In genomic region chr11:3983291-3983862, GRCm38 (mm10) we compare ENCODE assay signal across 8 mouse cellular contexts. TPM values are rescaled to one million over a fixed set of nuclear protein-coding genes. Genes with fewer than 3 reads are reported as not detected.
A peak's percentile ranks its signal among the peaks of the same experiment; 100 is the strongest.
DNase-seq lines count a peak whose midpoint lies in the region; ATAC-seq lines count a peak whose summit lies in the region.

TSS of gene Gal3st1 (plus strand) at chr11:3983636.

- peaks cover 18% of the 10 kb centered on the region for H3K27me3 ChIP-seq in heart, embryonic 16.5 days (ENCODE audit: control insufficient read depth, insufficient read depth, low read length)
- H3K27me3 ChIP-seq in forebrain, embryonic 14.5 days (replicated peaks; ENCODE audit: control insufficient read depth, insufficient read depth, low read length) = 0 out of 2 replicates have a peak, but pooled peaks cover 3% of the 10 kb centered on the region
- peaks cover 37% of the 10 kb centered on the region for H3K27me3 ChIP-seq in liver, embryonic 15.5 days
- H3K27me3 ChIP-seq in neural tube, embryonic 15.5 days (replicated peaks) = 0 out of 2 replicates have a peak, but pooled peaks cover 6% of the 10 kb centered on the region

- WGBS in heart, embryonic 16.5 days = 1% methylated on average over 25 of the region's 37 CpGs
- 0% methylated on average over 31 of the region's 37 CpGs for WGBS in forebrain, embryonic 14.5 days
- 2% methylated on average over 37 of the region's 37 CpGs for WGBS in liver, embryonic 15.5 days (ENCODE audit: insufficient replicate concordance)
- WGBS in neural tube, embryonic 15.5 days = under 1% methylated on average over 33 of the region's 37 CpGs

- H3K4me2 ChIP-seq in heart, embryonic 16.5 days (ENCODE audit: low read depth, low read length) = peak within 1 kb of the TSS; percentile 73
- peak within 1 kb of the TSS; percentile 60 for H3K4me2 ChIP-seq in forebrain, embryonic 14.5 days (ENCODE audit: low read length)
- H3K4me2 ChIP-seq in liver, embryonic 15.5 days = peak within 1 kb of the TSS; percentile 45
- peak within 1 kb of the TSS; percentile 78 for H3K4me2 ChIP-seq in neural tube, embryonic 15.5 days

- peak within 1 kb of the TSS; percentile 45 for H3K4me3 ChIP-seq in heart, embryonic 16.5 days (ENCODE audit: low read length)
- peak within 1 kb of the TSS; percentile 32 for H3K4me3 ChIP-seq in forebrain, embryonic 14.5 days (ENCODE audit: low read depth, low read length)
- H3K4me3 ChIP-seq in liver, embryonic 15.5 days (replicated peaks) = peak within 1 kb of the TSS; percentile 43
- peak within 1 kb of the TSS; percentile 46 for H3K4me3 ChIP-seq in neural tube, embryonic 15.5 days (replicated peaks)

- no peaks in the 10 kb centered on the region for H3K9me3 ChIP-seq in heart, embryonic 16.5 days (replicated peaks; ENCODE audit: control insufficient read depth, low read length)
- H3K9me3 ChIP-seq in forebrain, embryonic 14.5 days (replicated peaks; ENCODE audit: control insufficient read depth, low read length) = no peaks in the 10 kb centered on the region
- no peaks in the 10 kb centered on the region for H3K9me3 ChIP-seq in liver, embryonic 15.5 days (replicated peaks)
- no peaks in the 10 kb centered on the region for H3K9me3 ChIP-seq in neural tube, embryonic 15.5 days (replicated peaks)

- peaks cover 3% of the 10 kb centered on the region for H3K4me1 ChIP-seq in heart, embryonic 16.5 days (ENCODE audit: control insufficient read depth, insufficient read depth, low read length)
- no peaks in the 10 kb centered on the region; the same call in none of the 2 replicates for H3K4me1 ChIP-seq in forebrain, embryonic 14.5 days (ENCODE audit: control insufficient read depth, insufficient read depth, low read length)
- H3K4me1 ChIP-seq in liver, embryonic 15.5 days (replicated peaks) = 0 out of 2 replicates have a peak, but pooled peaks cover 5% of the 10 kb centered on the region
- H3K4me1 ChIP-seq in neural tube, embryonic 15.5 days = peaks cover 18% of the 10 kb centered on the region

- no peak within 1 kb of the TSS for H3K27ac ChIP-seq in heart, embryonic 16.5 days (ENCODE audit: low read length)
- no peak within 1 kb of the TSS for H3K27ac ChIP-seq in forebrain, embryonic 14.5 days (ENCODE audit: low read depth, low read length)
- H3K27ac ChIP-seq in liver, embryonic 15.5 days (replicated peaks) = no peak within 1 kb of the TSS
- H3K27ac ChIP-seq in neural tube, embryonic 15.5 days (replicated peaks) = peak within 1 kb of the TSS; percentile 51

- H3K36me3 ChIP-seq in heart, embryonic 16.5 days (ENCODE audit: control insufficient read depth, insufficient read depth) = peaks cover 15% of the 10 kb centered on the region
- H3K36me3 ChIP-seq in forebrain, embryonic 14.5 days (ENCODE audit: control insufficient read depth, insufficient read depth, low read length) = peaks cover 32% of the 10 kb centered on the region
- peaks cover 25% of the 10 kb centered on the region for H3K36me3 ChIP-seq in liver, embryonic 15.5 days (replicated peaks)
- H3K36me3 ChIP-seq in neural tube, embryonic 15.5 days = peaks cover 24% of the 10 kb centered on the region

- H3K9ac ChIP-seq in heart, embryonic 16.5 days (ENCODE audit: low read length) = peak within 1 kb of the TSS; percentile 35; the same call in 1 of the 2 replicates
- peak within 1 kb of the TSS; percentile 56 for H3K9ac ChIP-seq in forebrain, embryonic 14.5 days (ENCODE audit: low read length)
- no peak within 1 kb of the TSS for H3K9ac ChIP-seq in liver, embryonic 15.5 days
- peak within 1 kb of the TSS; percentile 51 for H3K9ac ChIP-seq in neural tube, embryonic 15.5 days (replicated peaks)

- intact Hi-C loops in gastrocnemius, postnatal 14 days (cut with DNase I; ENCODE audit: low total_unique reads) = no loop called here

- no peak for ATAC-seq in heart, embryonic 16.5 days (replicated peaks; ENCODE audit: extremely low read depth, insufficient read depth, low FRiP score)
- ATAC-seq in forebrain, embryonic 14.5 days = peak; percentile 55
- ATAC-seq in liver, embryonic 15.5 days (ENCODE audit: insufficient read depth) = peak; percentile 58
- peak; percentile 80 for ATAC-seq in neural tube, embryonic 15.5 days (ENCODE audit: low FRiP score)

- no peak for DNase-seq in heart, adult 11 months
- DNase-seq in forebrain, embryonic 14.5 days (ENCODE audit: low spot score) = peak; percentile 23
- DNase-seq in kidney, postnatal 36 days = peak; percentile 73 to 80
- no peak for DNase-seq in gastrocnemius, postnatal 14 days
- DNase-seq in adrenal gland, postnatal 10 days = no peak

RNA-seq across cellular contexts. Expression of gene Gal3st1, which starts in this region (rescaled TPM):
- polyA plus RNA-seq in heart, embryonic 16.5 days (2015; fragmentation: Nextera tagmentation; extraction: Ambion mirVana) = 0.74 and 1.4 TPM in 2 replicates
- polyA plus RNA-seq in forebrain, embryonic 14.5 days (2014; fragmentation: Nextera tagmentation; extraction: Ambion mirVana) = 1.6 and 2.0 TPM in 2 replicates
- polyA plus RNA-seq in liver, embryonic 15.5 days (2015; fragmentation: Nextera tagmentation; extraction: Ambion mirVana) = 1.6 and 2.1 TPM in 2 replicates
- polyA plus RNA-seq in neural tube, embryonic 15.5 days (2015; fragmentation: Nextera tagmentation; extraction: Ambion mirVana) = 10.5 and 12.1 TPM in 2 replicates
- total RNA-seq in gastrocnemius, postnatal 14 days (2021) = 1 to 10 TPM; 1.1 to 3.0 TPM
- 1 to 10 TPM in 1 of 2 experiments, under 1 TPM in 1; 1.00 to 1.9 TPM for total RNA-seq in adrenal gland, postnatal 10 days (2021)

Comparison
In these comparisons a context has a peak if more than half of its experiments do, and no peak if none do; other contexts are left out.
1. DNase-seq: peak in forebrain, embryonic 14.5 days (single experiment) and kidney, postnatal 36 days (2 of 2); none in heart, adult 11 months (single experiment), gastrocnemius, postnatal 14 days (single experiment) and adrenal gland, postnatal 10 days (single experiment).
2. Peak in every context shown above with its lines, with median percentiles within 50 percentile points of each other: H3K4me2 ChIP-seq and H3K4me3 ChIP-seq.